19 mouse cellular contexts compared by ENCODE assay signal in the genomic region with DNA sequence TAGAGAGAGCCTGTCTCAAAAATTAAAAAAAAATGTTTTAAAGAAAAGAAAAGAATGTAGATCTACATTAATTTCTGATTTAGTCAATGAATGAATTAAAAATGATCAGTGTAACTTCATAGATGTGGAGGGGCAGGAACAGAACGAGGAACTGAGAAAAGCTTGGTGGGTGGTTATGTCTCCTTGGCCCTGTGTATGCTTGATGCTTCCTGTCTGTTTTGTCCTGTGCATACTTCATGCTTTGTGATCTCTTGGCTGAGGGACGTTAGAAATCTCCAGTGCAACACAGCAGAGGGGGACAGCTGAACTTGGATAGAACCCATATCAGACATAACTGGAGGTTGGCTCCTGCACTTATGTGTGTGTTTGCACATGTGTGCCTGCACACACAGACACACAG. TPM values are rescaled to one million over a fixed set of nuclear protein-coding genes. Genes with fewer than 3 reads are reported as not detected.
"Had no signal": no experiment of that assay in that cellular context is flagged by ENCODE, and none has a peak within 500 bp of the region (broad histone marks: within the 10 kb centered on the region; RNA-seq: fewer than 3 reads in every experiment).

No protein-coding gene starts in this region.

- H3K4me3 ChIP-seq: midbrain, embryonic 10.5 days; midbrain, embryonic 12.5 days; myocyte; neural tube, embryonic 13.5 days; neural tube, embryonic 15.5 days had no signal

- DNase-seq: lung, adult 18-20 months; lung, embryonic 14.5 days; lung, postnatal 10 days; lung, postnatal 4 days; midbrain, embryonic 14.5 days; right cerebral cortex, adult 18-20 months; right cerebral cortex, postnatal 25 days; right cerebral cortex, postnatal 4 days; thymus, adult 18-20 months; thymus, postnatal 14 days; thymus, postnatal 36 days had no signal

- H3K36me3 ChIP-seq: neural tube, embryonic 13.5 days; neural tube, embryonic 15.5 days had no signal

- H3K27ac ChIP-seq: midbrain, embryonic 10.5 days; midbrain, embryonic 12.5 days; neural tube, embryonic 13.5 days; neural tube, embryonic 15.5 days had no signal

- H3K27me3 ChIP-seq: midbrain, embryonic 12.5 days; neural tube, embryonic 13.5 days; neural tube, embryonic 15.5 days had no signal

- ATAC-seq: midbrain, embryonic 16.5 days had no signal

RNA-seq across cellular contexts. Expression of gene Heatr4, which starts 12.6 kb away (rescaled TPM):
- total RNA-seq: megakaryocyte, adult 5-6 weeks; megakaryocyte-erythroid progenitor cell, adult 5-6 weeks had no signal

RNA-seq across cellular contexts. Expression of gene Gm49366, which starts 41.5 kb away (rescaled TPM):
- total RNA-seq: megakaryocyte, adult 5-6 weeks; megakaryocyte-erythroid progenitor cell, adult 5-6 weeks had no signal
